Mouse (Mus musculus): Measurements from ENCODE around the gene Rnf181.

Rnf181 gene

GRCm38 (mm10) chr6:72389941-72390771, 23.4 kb upstream of the Rnf181 start, which contains the start of gene Vamp8:
Gene Vamp8 (minus strand): TSS chr6:72390703.
- DNase-seq (ENCODE audit: low read depth, low spot score) = peak; percentile 73
- Histone ChIP-seq H3K36me3 (ENCODE audit: control insufficient read depth, insufficient read depth, low read length, poor library complexity, severe bottlenecking) (peaks cover 7% of the 10 kb centered on the region), H3K27me3 (ENCODE audit: control insufficient read depth, insufficient read depth, low read length, poor library complexity, severe bottlenecking) (no peaks in the 10 kb centered on the region)

GRCm38 (mm10) chr6:72389471-72389940, 22.8 kb upstream of the Rnf181 start:
- H3K27me3 ChIP-seq (ENCODE audit: control insufficient read depth, insufficient read depth, low read length, poor library complexity, severe bottlenecking) = no peaks in the 10 kb centered on the region
- peak; percentile 81 for DNase-seq (ENCODE audit: low read depth, low spot score)
- H3K36me3 ChIP-seq (ENCODE audit: control insufficient read depth, insufficient read depth, low read length, poor library complexity, severe bottlenecking) = peaks cover 9% of the 10 kb centered on the region

GRCm38 (mm10) chr6:72388791-72389329, 22.1 kb upstream of the Rnf181 start:
- Histone ChIP-seq H3K27me3 (ENCODE audit: control insufficient read depth, insufficient read depth, low read length, poor library complexity, severe bottlenecking) (no peaks in the 10 kb centered on the region), H3K36me3 (ENCODE audit: control insufficient read depth, insufficient read depth, low read length, poor library complexity, severe bottlenecking) (peaks cover 9% of the 10 kb centered on the region)
- DNase-seq (ENCODE audit: low read depth, low spot score) = no peak

GRCm38 (mm10) chr6:72388266-72388665, 21.5 kb upstream of the Rnf181 start:
- no peaks in the 10 kb centered on the region for H3K27me3 ChIP-seq (ENCODE audit: control insufficient read depth, insufficient read depth, low read length, poor library complexity, severe bottlenecking)
- H3K36me3 ChIP-seq (ENCODE audit: control insufficient read depth, insufficient read depth, low read length, poor library complexity, severe bottlenecking) = peaks cover 9% of the 10 kb centered on the region
- no peak for DNase-seq (ENCODE audit: low read depth, low spot score)

GRCm38 (mm10) chr6:72387816-72388215, 21.1 kb upstream of the Rnf181 start:
- Histone ChIP-seq H3K27me3 (ENCODE audit: control insufficient read depth, insufficient read depth, low read length, poor library complexity, severe bottlenecking) (no peaks in the 10 kb centered on the region), H3K36me3 (ENCODE audit: control insufficient read depth, insufficient read depth, low read length, poor library complexity, severe bottlenecking) (peaks cover 9% of the 10 kb centered on the region)
- no peak for DNase-seq (ENCODE audit: low read depth, low spot score)

- H3K27me3 ChIP-seq (ENCODE audit: control insufficient read depth, insufficient read depth, low read length, poor library complexity, severe bottlenecking) = no peaks in the 10 kb centered on the region
- DNase-seq (ENCODE audit: low read depth, low spot score) = no peak
- peaks cover 9% of the 10 kb centered on the region for H3K36me3 ChIP-seq (ENCODE audit: control insufficient read depth, insufficient read depth, low read length, poor library complexity, severe bottlenecking)
Observed at GRCm38 (mm10) chr6:72386561-72386960, 19.8 kb upstream of the Rnf181 start.

GRCm38 (mm10) chr6:72385258-72385657, 18.5 kb upstream of the Rnf181 start:
- DNase-seq (ENCODE audit: low read depth, low spot score) = no peak
- Histone ChIP-seq H3K27me3 (ENCODE audit: control insufficient read depth, insufficient read depth, low read length, poor library complexity, severe bottlenecking) (no peaks in the 10 kb centered on the region), H3K36me3 (ENCODE audit: control insufficient read depth, insufficient read depth, low read length, poor library complexity, severe bottlenecking) (peaks cover 9% of the 10 kb centered on the region)

- no peaks in the 10 kb centered on the region for H3K27me3 ChIP-seq (ENCODE audit: control insufficient read depth, insufficient read depth, low read length, poor library complexity, severe bottlenecking)
- DNase-seq (ENCODE audit: low read depth, low spot score) = no peak
Observed at GRCm38 (mm10) chr6:72383952-72384351, 17.2 kb upstream of the Rnf181 start.

GRCm38 (mm10) chr6:72383142-72383820, 16.5 kb upstream of the Rnf181 start:
- H3K27me3 ChIP-seq (ENCODE audit: control insufficient read depth, insufficient read depth, low read length, poor library complexity, severe bottlenecking) = no peaks in the 10 kb centered on the region
- DNase-seq (ENCODE audit: low read depth, low spot score) = no peak
- peaks cover 9% of the 10 kb centered on the region for H3K36me3 ChIP-seq (ENCODE audit: control insufficient read depth, insufficient read depth, low read length, poor library complexity, severe bottlenecking)

More at GRCm38 (mm10) chr6:72383952-72384351, 17.2 kb upstream of the Rnf181 start:
- peaks cover 9% of the 10 kb centered on the region for H3K36me3 ChIP-seq (ENCODE audit: control insufficient read depth, insufficient read depth, low read length, poor library complexity, severe bottlenecking)

- H3K27me3 ChIP-seq (ENCODE audit: control insufficient read depth, insufficient read depth, low read length, poor library complexity, severe bottlenecking) = no peaks in the 10 kb centered on the region
- no peak for DNase-seq (ENCODE audit: low read depth, low spot score)
- H3K36me3 ChIP-seq (ENCODE audit: control insufficient read depth, insufficient read depth, low read length, poor library complexity, severe bottlenecking) = peaks cover 9% of the 10 kb centered on the region
Observed at GRCm38 (mm10) chr6:72382494-72382893, 15.7 kb upstream of the Rnf181 start.

GRCm38 (mm10) chr6:72380131-72380770, 13.5 kb upstream of the Rnf181 start, which contains the start of gene Vamp5:
Gene Vamp5 (minus strand): TSS chr6:72380468.
- peak; percentile 87 for DNase-seq (ENCODE audit: low read depth, low spot score)
- Histone ChIP-seq H3K27me3 (ENCODE audit: control insufficient read depth, insufficient read depth, low read length, poor library complexity, severe bottlenecking) (no peaks in the 10 kb centered on the region), H3K36me3 (ENCODE audit: control insufficient read depth, insufficient read depth, low read length, poor library complexity, severe bottlenecking) (peaks cover 3% of the 10 kb centered on the region; the same call in 1 of the 2 replicates)

- Histone ChIP-seq H3K27me3 (ENCODE audit: control insufficient read depth, insufficient read depth, low read length, poor library complexity, severe bottlenecking) (no peaks in the 10 kb centered on the region), H3K36me3 (ENCODE audit: control insufficient read depth, insufficient read depth, low read length, poor library complexity, severe bottlenecking) (no peaks in the 10 kb centered on the region)
- DNase-seq (ENCODE audit: low read depth, low spot score) = no peak
Observed at GRCm38 (mm10) chr6:72379377-72380130, 12.8 kb upstream of the Rnf181 start.

- no peaks in the 10 kb centered on the region for H3K36me3 ChIP-seq (ENCODE audit: control insufficient read depth, insufficient read depth, low read length, poor library complexity, severe bottlenecking)
- no peak for DNase-seq (ENCODE audit: low read depth, low spot score)
- no peaks in the 10 kb centered on the region for H3K27me3 ChIP-seq (ENCODE audit: control insufficient read depth, insufficient read depth, low read length, poor library complexity, severe bottlenecking)
Observed at GRCm38 (mm10) chr6:72378510-72379234, 11.9 kb upstream of the Rnf181 start.

Data from splenic B cell, adult 2 months (primary cell).